Mouse (Mus musculus) intestine, embryonic 15.5 days (tissue): ENCODE data around the gene Csf2ra. TPM values are rescaled to one million over a fixed set of nuclear protein-coding genes. Genes with fewer than 3 reads are reported as not detected.
"Not testable (repeated sequence)": the region's sequence is repeated elsewhere in the genome, so short reads cannot be mapped to it uniquely, and the experiment has no call there.

Experiments
- ATAC-seq: fragments of 200-750 bp; cut with Nextera tagmentation; 2 replicates; pipeline ENCODE4 v1.8.0; 2017; ENCODE audit warnings: moderate TSS enrichment, moderate library complexity
- H3K27ac ChIP-seq: fragments of 300-500 bp; sonication (generic); 2 replicates; pipeline ENCODE4 v1.5.1; 2015; ENCODE audit warnings: mild to moderate bottlenecking, inconsistent platforms
- H3K27me3 ChIP-seq: fragments of 300-500 bp; sonication (generic); replicated peaks from 2 replicates; pipeline ENCODE4 v1.6.1; 2015; ENCODE audit warnings: inconsistent platforms
- H3K36me3 ChIP-seq: fragments of 300-500 bp; sonication (generic); 2 replicates; pipeline ENCODE4 v1.6.1; 2015; ENCODE audit warnings: inconsistent platforms
- H3K4me1 ChIP-seq: fragments of 300-500 bp; sonication (generic); replicated peaks from 2 replicates; pipeline ENCODE4 v1.6.1; 2015; ENCODE audit warnings: inconsistent platforms
- H3K4me2 ChIP-seq: fragments of 300-500 bp; sonication (generic); replicated peaks from 2 replicates; pipeline ENCODE4 v1.6.1; 2015; ENCODE audit warnings: mild to moderate bottlenecking, inconsistent platforms
- H3K4me3 ChIP-seq: fragments of 300-500 bp; sonication (generic); replicated peaks from 2 replicates; pipeline ENCODE4 v1.5.1; 2015; ENCODE audit warnings: inconsistent platforms
- H3K9ac ChIP-seq: fragments of 300-500 bp; sonication (generic); 2 replicates; pipeline ENCODE4 v1.6.1; 2015; ENCODE audit warnings: inconsistent platforms
- H3K9me3 ChIP-seq: fragments of 300-500 bp; sonication (generic); 2 replicates; pipeline ENCODE4 v1.6.1; 2016; ENCODE audit warnings: inconsistent platforms
- WGBS: fragments of 180-500 bp; shearing (Covaris S2); methylation state at CpG from one replicate; pipeline ENCODE4 v1.1.7; 2015; 5-methylcytosine and 5-hydroxymethylcytosine counted together
- polyA plus RNA-seq: library from polyadenylated mRNA; unstranded; fragments of >200 nt; fragmentation: Nextera tagmentation; extraction: Ambion mirVana; gene quantifications from 2 replicates; pipeline ENCODE4 v1.2.1, GENCODE M21; 2015

The Csf2ra gene
- 33.9 and 40.7 TPM in 2 replicates for polyA plus RNA-seq

DNA sequence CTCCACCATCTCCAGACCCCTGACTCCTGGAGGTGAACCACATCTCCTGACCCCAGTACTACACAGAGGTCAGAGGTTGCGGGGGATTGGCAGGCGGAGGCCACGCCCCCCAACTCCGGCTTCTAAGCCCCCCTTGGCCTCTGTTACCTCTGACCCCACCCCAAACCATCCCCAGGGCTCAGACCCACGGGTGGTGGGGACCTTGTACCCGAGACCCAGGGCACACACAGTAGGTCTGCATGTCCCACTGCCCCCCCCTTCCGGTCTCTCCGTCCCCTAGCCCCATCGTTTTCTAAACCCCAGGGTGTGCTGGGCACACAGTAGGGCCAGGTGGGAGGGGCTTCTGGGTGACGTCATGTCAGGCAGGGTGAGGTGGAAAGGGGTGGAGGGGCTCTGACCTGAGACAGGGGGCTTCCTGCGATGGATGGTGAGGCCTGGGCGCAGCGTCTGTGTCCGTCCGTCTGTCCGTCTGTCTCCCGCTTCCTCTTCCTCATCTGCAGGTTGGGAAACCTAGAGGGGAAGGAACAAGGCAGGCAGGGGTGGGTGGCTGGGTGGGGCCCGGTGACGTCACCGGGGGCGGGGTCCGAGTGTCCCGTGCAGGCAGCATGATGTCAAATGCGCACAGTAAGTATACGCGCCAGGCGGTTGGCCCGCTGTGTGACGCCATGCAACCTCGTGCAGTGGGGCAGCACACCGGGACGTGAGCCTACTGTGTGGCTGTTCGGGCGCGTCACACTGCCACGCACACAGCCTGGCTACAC, at the start of gene Csf2ra:
Gene Csf2ra (minus strand): TSS at position 489 of the 761 bp plus-strand sequence.
- 0 out of 2 replicates have a peak, but pooled peaks cover 7% of the 10 kb centered on the region for H3K4me1 ChIP-seq
- H3K9me3 ChIP-seq: no peaks in the 10 kb centered on the region
- no peak for ATAC-seq
- no peaks in the 10 kb centered on the region for H3K36me3 ChIP-seq
- H3K27me3 ChIP-seq: no peaks in the 10 kb centered on the region
- peak within 1 kb of the TSS; percentile 94 for H3K27ac ChIP-seq
- peak within 1 kb of the TSS; percentile 78 for H3K4me2 ChIP-seq
- peak within 1 kb of the TSS; percentile 39 for H3K9ac ChIP-seq
- H3K4me3 ChIP-seq: peak within 1 kb of the TSS; percentile 61
- WGBS: 51% methylated on average over 36 of the region's 36 CpGs

DNA sequence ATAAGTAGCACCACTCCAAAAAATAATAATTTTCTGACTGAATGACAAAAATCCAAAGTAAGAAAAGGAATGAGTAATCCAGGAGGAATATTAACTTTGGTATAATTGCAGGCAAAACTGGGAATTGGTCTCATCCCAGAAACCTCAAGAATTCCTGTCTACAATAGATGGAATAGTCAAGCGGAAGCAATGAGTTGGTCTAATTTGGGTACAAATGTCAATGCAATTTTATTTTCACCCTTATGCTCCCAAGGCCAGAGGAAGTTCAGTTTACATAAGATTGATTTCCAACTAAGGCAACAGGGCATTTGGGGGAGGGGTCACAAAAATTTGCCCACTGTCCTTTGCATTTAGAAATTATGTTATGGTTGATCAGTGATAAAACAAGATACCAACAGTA, 47.2 kb upstream of the Csf2ra start:
- no peak overlapping the region for H3K4me2 ChIP-seq
- H3K9me3 ChIP-seq: no peaks in the 10 kb centered on the region
- H3K27me3 ChIP-seq: no peaks in the 10 kb centered on the region
- no peak for ATAC-seq
- H3K27ac ChIP-seq: no peak overlapping the region
- WGBS: 98% methylated on average over 1 of the region's 1 CpGs
- no peaks in the 10 kb centered on the region for H3K36me3 ChIP-seq
- no peaks in the 10 kb centered on the region for H3K4me1 ChIP-seq
- H3K4me3 ChIP-seq: no peak overlapping the region
- no peak overlapping the region for H3K9ac ChIP-seq

DNA sequence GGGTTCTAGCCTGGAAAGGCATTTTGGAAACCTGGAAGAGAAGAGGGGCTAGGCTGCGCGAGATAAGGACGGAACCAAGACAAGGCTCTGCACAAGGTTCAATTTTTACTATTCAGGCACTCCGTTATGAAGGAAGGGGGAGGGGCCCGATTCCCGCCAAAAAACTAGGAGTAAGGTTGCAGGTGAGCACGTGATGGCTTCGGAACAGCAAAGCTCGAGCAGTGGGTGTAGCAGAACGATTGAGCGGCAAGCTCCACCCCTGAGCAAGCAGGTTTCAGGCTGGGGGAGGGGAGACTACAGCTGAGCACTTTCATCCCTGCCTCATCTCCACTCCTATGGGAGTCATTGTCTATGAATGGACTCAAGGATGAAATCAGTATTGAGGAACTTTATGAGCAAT, 40.9 kb upstream of the Csf2ra start:
- not testable (repeated sequence) for H3K9me3 ChIP-seq, ATAC-seq, H3K36me3 ChIP-seq, H3K4me2 ChIP-seq, H3K4me1 ChIP-seq, H3K4me3 ChIP-seq, H3K27ac ChIP-seq, H3K9ac ChIP-seq, H3K27me3 ChIP-seq
- WGBS: 32% methylated on average over 11 of the region's 11 CpGs

DNA sequence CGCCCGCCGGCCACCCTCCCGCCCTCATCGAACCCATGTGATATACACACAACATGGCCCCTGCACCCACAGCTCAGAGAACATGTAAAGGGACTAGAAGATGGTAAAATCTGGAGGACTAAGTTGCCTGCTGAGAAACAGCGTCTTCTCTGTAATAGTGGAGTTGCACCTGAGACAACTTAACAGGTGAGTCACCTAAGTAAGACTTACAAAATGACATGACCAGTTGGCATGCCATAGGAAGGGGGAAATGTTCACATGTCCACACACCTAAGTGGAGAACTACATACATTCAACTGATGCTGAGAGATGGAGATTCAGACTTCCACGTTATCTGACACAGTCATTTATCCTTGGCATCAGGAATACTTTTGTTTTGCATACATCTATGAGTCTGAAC, 38.9 kb upstream of the Csf2ra start:
- no peaks in the 10 kb centered on the region for H3K9me3 ChIP-seq
- H3K4me2 ChIP-seq: no peak overlapping the region
- no peaks in the 10 kb centered on the region for H3K4me1 ChIP-seq
- ATAC-seq: no peak
- no peak overlapping the region for H3K4me3 ChIP-seq
- H3K27me3 ChIP-seq: no peaks in the 10 kb centered on the region
- 25% methylated on average over 7 of the region's 7 CpGs for WGBS
- no peaks in the 10 kb centered on the region for H3K36me3 ChIP-seq
- H3K27ac ChIP-seq: no peak overlapping the region
- no peak overlapping the region for H3K9ac ChIP-seq

DNA sequence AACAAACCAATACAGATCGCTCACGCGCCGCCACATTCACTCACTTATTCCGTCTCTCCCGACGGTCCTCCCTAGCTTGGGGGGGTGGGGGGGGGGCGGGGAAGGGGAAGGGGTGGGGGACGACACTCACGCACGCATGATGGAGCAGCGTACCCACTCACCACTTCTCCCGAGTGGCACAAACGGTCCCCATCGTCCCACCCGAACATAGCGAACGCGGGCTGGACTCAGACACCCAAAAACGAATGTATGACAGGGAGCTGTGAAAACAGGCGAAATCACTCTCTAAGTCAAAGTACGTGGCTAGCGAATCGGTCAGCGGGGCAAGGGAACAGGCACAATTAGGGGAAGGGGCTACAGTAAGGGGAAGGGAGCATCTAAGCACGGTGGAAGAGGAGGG, 38.4 kb upstream of the Csf2ra start:
- no peak overlapping the region for H3K4me3 ChIP-seq
- no peaks in the 10 kb centered on the region for H3K36me3 ChIP-seq
- WGBS: 2% methylated on average over 25 of the region's 26 CpGs
- H3K27ac ChIP-seq: no peak overlapping the region
- no peaks in the 10 kb centered on the region for H3K27me3 ChIP-seq
- no peak for ATAC-seq
- no peaks in the 10 kb centered on the region for H3K9me3 ChIP-seq
- no peak overlapping the region for H3K9ac ChIP-seq
- no peak overlapping the region for H3K4me2 ChIP-seq
- no peaks in the 10 kb centered on the region for H3K4me1 ChIP-seq

DNA sequence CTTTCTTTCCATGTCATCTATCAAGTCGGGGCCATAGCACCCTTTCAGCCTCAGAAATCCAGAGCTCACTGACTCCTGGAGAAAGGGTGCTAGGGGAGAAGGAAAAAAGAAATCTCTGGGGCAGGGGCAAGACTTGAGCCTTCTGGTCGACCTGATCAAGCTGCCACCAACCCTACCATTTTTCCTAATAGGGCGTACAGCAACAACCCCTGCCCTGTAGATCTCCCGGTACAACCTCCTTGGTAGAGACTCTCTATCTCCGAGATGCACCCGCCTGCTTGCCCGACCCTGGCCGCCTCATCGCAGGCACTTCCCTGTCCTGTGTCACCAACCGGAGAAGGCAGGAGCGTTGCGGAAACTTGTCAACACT, 38.0 kb upstream of the Csf2ra start:
- Histone ChIP-seq H3K4me2 (no peak overlapping the region), H3K4me1 (no peaks in the 10 kb centered on the region), H3K36me3 (no peaks in the 10 kb centered on the region), H3K4me3 (no peak overlapping the region), H3K27ac (no peak overlapping the region), H3K9ac (no peak overlapping the region), H3K9me3 (no peaks in the 10 kb centered on the region), H3K27me3 (no peaks in the 10 kb centered on the region)
- ATAC-seq: no peak
- WGBS: 1% methylated on average over 12 of the region's 12 CpGs

DNA sequence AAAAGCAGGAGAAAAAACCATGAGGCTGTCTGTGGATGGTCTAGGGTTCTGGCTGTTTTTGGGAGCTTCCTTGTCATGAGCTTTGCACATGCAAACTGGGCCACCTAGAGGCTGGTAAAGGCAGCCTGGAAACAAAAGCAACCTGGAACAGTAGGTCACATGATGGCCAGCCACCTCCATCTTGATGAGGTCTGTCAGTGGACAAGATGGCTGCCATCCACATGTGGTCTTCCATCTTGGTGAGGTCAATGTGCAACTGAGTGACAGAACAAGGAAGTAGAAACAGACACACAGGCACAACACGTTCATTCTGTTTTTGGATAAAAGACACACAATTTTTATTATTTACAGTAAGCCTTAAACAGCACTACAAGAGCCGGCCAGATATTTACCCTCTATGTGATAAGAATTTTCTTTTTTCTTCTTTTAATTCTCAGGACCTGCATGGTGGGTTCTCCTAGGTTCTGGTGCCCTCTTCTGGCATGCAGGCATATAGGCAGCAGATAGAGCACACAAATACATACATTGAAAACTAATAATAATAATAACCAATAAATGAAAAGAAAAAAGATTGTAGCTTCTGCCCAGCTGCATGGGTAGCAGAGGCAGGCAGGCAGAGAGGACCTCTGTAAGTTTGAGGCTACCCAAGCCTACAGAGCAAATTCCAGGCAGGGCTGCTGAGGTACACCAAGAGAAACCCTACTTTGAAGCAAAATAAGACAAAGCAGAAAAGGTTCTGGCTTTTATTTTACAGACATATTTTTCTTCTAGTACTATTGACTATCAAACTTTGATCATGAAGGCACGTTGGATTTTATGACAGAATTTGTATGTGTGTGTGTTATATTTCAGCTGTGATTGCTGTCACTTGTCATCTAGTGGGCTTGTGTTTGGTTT, 37.4 kb upstream of the Csf2ra start:
- peak; percentile 62 for ATAC-seq
- Histone ChIP-seq H3K9me3 (no peaks in the 10 kb centered on the region), H3K9ac (no peak overlapping the region), H3K4me3 (no peak overlapping the region), H3K27me3 (no peaks in the 10 kb centered on the region), H3K4me2 (no peak overlapping the region), H3K36me3 (no peaks in the 10 kb centered on the region), H3K27ac (no peak overlapping the region), H3K4me1 (no peaks in the 10 kb centered on the region)
- 16% methylated on average over 3 of the region's 3 CpGs for WGBS

DNA sequence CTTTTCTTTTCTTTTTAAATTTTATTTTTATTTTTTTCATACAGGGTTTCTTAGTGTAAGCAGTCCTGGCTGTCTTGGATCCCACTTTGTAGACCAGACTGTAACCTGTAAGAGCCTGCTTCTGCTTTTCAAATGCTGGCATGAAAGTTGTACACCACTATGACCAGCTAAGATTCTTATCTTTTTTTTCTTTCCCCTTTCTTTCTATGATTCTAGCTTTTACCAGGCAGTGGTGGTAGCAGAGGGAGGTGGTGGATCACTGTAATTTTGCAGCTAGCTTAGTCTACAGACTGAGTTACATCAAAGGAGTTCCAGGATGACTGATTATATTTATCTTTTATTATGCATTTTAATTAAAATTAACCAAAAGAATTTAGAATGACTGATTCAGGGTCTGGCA, 36.7 kb upstream of the Csf2ra start:
- H3K27me3 ChIP-seq: no peaks in the 10 kb centered on the region
- no peak overlapping the region for H3K4me2 ChIP-seq
- no peak for ATAC-seq
- H3K9me3 ChIP-seq: no peaks in the 10 kb centered on the region
- no peak overlapping the region for H3K4me3 ChIP-seq
- no peaks in the 10 kb centered on the region for H3K36me3 ChIP-seq
- no peak overlapping the region for H3K9ac ChIP-seq
- no peaks in the 10 kb centered on the region for H3K4me1 ChIP-seq
- H3K27ac ChIP-seq: no peak overlapping the region

DNA sequence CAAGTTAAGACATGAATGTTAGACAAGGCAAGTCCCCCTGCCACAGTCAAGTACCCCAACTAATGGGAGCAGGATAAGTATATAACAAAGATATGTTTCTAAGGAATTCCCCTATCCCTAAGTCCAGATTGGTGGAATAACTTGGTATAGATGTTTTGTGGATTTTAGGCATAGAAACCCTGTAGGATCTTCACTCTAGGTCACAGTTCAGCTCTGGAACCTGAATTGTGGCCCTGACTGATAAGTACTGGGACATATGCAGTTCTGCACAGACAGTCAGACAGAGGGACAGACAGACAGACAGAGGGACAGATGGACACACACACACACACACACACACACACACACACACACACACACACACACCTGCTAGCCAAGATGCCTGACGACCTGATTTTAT, 36.0 kb upstream of the Csf2ra start:
- WGBS: 90% methylated on average over 1 of the region's 1 CpGs
- H3K27me3 ChIP-seq: no peaks in the 10 kb centered on the region
- no peak for ATAC-seq
- H3K9me3 ChIP-seq: no peaks in the 10 kb centered on the region
- H3K4me1 ChIP-seq: no peaks in the 10 kb centered on the region
- H3K4me3 ChIP-seq: no peak overlapping the region
- H3K9ac ChIP-seq: no peak overlapping the region
- H3K36me3 ChIP-seq: no peaks in the 10 kb centered on the region
- H3K27ac ChIP-seq: no peak overlapping the region
- no peak overlapping the region for H3K4me2 ChIP-seq

DNA sequence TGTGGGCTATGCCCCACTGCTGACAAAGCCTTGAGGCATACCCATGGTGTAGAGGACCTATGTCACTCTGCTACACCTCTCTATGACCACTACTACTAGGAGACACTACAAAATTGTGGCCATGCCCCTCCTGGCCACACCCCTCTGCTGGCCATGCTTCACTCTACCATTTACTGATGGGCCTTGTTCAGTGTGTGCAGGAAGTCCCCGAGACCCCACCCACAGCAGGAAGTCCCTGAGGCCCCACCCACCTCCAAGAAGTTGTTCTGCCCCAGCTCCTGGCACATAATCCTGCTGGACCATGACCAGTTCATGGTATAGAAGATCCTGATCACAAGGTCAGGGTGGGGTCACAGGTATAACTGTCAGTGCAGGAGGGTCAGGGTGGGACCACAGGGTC, 33.0 kb upstream of the Csf2ra start:
- Histone ChIP-seq H3K9ac (no peak overlapping the region), H3K4me2 (no peak overlapping the region), H3K4me3 (no peak overlapping the region), H3K36me3 (no peaks in the 10 kb centered on the region), H3K27me3 (no peaks in the 10 kb centered on the region), H3K4me1 (no peaks in the 10 kb centered on the region), H3K9me3 (no peaks in the 10 kb centered on the region), H3K27ac (no peak overlapping the region)
- ATAC-seq: no peak
- 84% methylated on average over 1 of the region's 1 CpGs for WGBS

DNA sequence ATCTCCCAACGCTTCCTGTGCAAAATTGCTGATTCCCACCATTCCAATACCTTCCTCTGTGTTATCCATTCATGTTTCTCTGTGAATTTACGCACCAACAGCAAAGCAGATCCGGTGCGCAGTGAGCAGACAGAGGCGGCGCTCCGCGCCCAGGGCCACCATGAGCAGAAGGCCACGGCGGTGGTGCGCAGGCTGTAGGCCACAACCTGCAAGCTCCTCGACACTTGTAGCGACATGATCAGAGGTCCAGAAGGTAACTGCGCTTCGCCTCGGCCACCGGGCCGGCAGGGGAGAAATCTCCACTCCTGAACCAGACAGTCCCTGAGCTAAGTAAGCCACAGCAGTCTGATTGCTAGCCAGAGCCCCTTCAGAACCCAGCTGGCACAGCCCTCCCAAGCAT, 29.5 kb upstream of the Csf2ra start:
- Histone ChIP-seq H3K4me2 (no peak overlapping the region), H3K27ac (no peak overlapping the region), H3K4me3 (no peak overlapping the region), H3K9me3 (no peaks in the 10 kb centered on the region), H3K4me1 (no peaks in the 10 kb centered on the region), H3K36me3 (no peaks in the 10 kb centered on the region), H3K9ac (no peak overlapping the region), H3K27me3 (no peaks in the 10 kb centered on the region)
- ATAC-seq: no peak
- WGBS: 93% methylated on average over 18 of the region's 18 CpGs

DNA sequence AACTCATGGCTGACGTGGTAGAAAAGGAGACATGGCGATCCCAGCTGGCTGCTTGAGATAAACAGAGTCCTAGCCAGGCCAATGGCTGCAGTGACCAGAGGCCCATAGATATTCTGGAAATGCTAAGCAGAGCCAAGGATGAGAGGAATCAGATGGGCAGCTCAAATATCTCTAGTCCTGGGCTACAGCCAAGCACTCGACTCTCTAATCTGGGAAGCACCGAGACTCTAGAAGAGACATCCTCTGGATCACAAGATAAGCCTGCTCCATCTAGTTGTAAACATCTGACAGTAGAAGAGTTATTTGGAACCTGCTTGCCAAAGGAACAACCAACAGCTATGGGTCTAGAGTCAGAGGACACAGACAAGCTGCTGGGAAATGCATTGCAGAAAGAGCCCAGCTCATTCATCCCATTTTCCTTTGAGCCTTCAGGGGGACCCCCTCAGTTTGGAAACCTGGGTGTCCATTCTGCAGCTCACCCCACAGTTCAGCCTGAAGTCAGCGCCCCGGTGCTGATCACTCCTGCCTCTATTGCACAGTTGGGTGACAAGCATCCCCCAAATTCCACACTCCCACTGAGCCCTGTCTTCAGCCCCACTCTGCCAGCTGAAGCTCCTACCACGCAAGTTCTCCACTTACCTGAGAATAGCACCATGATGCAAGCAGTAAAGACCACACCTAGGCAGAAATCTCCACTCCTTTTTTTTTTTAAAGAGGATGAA, 28.1 kb upstream of the Csf2ra start:
- no peak for ATAC-seq
- H3K27ac ChIP-seq: no peak overlapping the region
- H3K4me3 ChIP-seq: no peak overlapping the region
- H3K4me1 ChIP-seq: no peaks in the 10 kb centered on the region
- H3K9ac ChIP-seq: no peak overlapping the region
- no peaks in the 10 kb centered on the region for H3K36me3 ChIP-seq
- WGBS: 83% methylated on average over 7 of the region's 7 CpGs
- no peak overlapping the region for H3K4me2 ChIP-seq
- no peaks in the 10 kb centered on the region for H3K27me3 ChIP-seq
- H3K9me3 ChIP-seq: no peaks in the 10 kb centered on the region
